Comparison of ENCODE assay signal across 28 mouse cellular contexts in the genomic region with DNA sequence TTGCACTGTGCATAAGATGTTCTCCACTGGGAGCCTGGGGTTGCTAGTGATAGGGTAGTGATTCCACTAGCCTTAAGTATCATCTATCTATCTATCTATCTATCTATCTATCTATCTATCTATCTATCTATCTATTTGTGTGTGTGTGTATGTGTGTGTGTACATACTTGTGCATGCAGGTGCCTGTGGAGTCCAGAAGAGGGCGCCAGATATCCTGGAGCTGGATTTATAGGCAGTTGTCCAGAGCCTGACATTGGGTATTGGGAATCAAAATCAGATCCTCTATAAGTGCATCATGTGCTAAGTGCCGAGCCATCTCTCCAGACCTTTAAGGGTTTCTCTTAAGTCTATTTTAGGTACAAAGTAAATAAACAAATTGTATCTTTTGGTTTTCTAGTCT.
DNase-seq lines count a peak whose midpoint lies in the region; ATAC-seq and TF ChIP-seq lines count a peak whose summit lies in the region.
"Had no signal": no experiment of that assay in that cellular context is flagged by ENCODE, and none has a peak within 500 bp of the region (broad histone marks: within the 10 kb centered on the region; RNA-seq: fewer than 3 reads in every experiment).

No protein-coding gene starts in this region.

- peak; percentile 33; the same call in 1 of the 2 replicates for TF ChIP-seq CTCF in hindbrain, postnatal 0 days (IDR thresholded peaks at IDR 0.05; ENCODE audit: low read depth)
- TF ChIP-seq CTCF in liver, embryonic 14.5 days (IDR thresholded peaks at IDR 0.05; ENCODE audit: low read depth) = peak; percentile 26
- peak; percentile 13; the same call in 1 of the 2 replicates for TF ChIP-seq CTCF in testis, adult 2 months (IDR thresholded peaks at IDR 0.05; ENCODE audit: control insufficient read depth, insufficient read depth, insufficient replicate concordance, low read depth, low read length)
- peak; percentile 39 for TF ChIP-seq CTCF in stomach, postnatal 0 days (IDR thresholded peaks at IDR 0.05; ENCODE audit: low read depth)

- TF ChIP-seq EP300 in liver, embryonic 14.5 days (IDR thresholded peaks at IDR 0.05; ENCODE audit: low read depth) = no peak
- no peak for TF ChIP-seq EP300 in stomach, postnatal 0 days (optimal IDR thresholded peaks at IDR 0.05)

- no peaks in the 10 kb centered on the region for H3K36me3 ChIP-seq in hindbrain, postnatal 0 days (ENCODE audit: insufficient read depth, low read length)
- H3K36me3 ChIP-seq in hindbrain, embryonic 12.5 days = no peaks in the 10 kb centered on the region
- H3K36me3 ChIP-seq in liver, embryonic 14.5 days (replicated peaks; ENCODE audit: control insufficient read depth, insufficient read depth, low read depth) = no peaks in the 10 kb centered on the region
- no peaks in the 10 kb centered on the region for H3K36me3 ChIP-seq in liver, embryonic 11.5 days (ENCODE audit: control insufficient read depth, insufficient read depth, low read length)
- H3K36me3 ChIP-seq in testis, adult 2 months (ENCODE audit: control insufficient read depth, insufficient read depth, low read length) = no peaks in the 10 kb centered on the region
- H3K36me3 ChIP-seq in stomach, postnatal 0 days (ENCODE audit: control insufficient read depth, insufficient read depth, low read length) = no peaks in the 10 kb centered on the region
- H3K36me3 ChIP-seq: embryonic facial prominence, embryonic 12.5 days; forebrain, embryonic 10.5 days; forebrain, embryonic 15.5 days; heart, embryonic 10.5 days; heart, embryonic 15.5 days; kidney, embryonic 15.5 days; stomach, embryonic 15.5 days had no signal

- no peak for DNase-seq in hindbrain, postnatal 0 days (ENCODE audit: low spot score)
- no peak for DNase-seq in liver, embryonic 14.5 days (ENCODE audit: low read depth in 3 of 3, low spot score in 3 of 3)
- DNase-seq in liver, embryonic 11.5 days (ENCODE audit: low spot score) = no peak
- no peak for DNase-seq in testis, postnatal 10 days (ENCODE audit: low spot score)
- no peak for DNase-seq in stomach, postnatal 0 days (ENCODE audit: low spot score)
- DNase-seq: adrenal gland, postnatal 14 days; cerebellum, adult 11 months; cerebellum, adult 9-10 months; cerebellum, postnatal 36 days; embryo, embryonic 11 days; kidney, adult 18-20 months; kidney, postnatal 36 days; layer of hippocampus, postnatal 36 days; lung, adult 18-20 months; lung, postnatal 36 days; thymus, adult 2 months; thymus, postnatal 36 days had no signal

- no peak overlapping the region for H3K4me3 ChIP-seq in hindbrain, postnatal 0 days (ENCODE audit: low read length)
- no peak overlapping the region for H3K4me3 ChIP-seq in hindbrain, embryonic 12.5 days
- H3K4me3 ChIP-seq in liver, embryonic 14.5 days (ENCODE audit: insufficient read depth in 1 of 2, low read depth in 2 of 2, low read length in 2 of 2) = no peak overlapping the region
- H3K4me3 ChIP-seq in liver, embryonic 11.5 days (ENCODE audit: low read depth, low read length) = no peak overlapping the region
- no peak overlapping the region for H3K4me3 ChIP-seq in testis, adult 2 months (ENCODE audit: control insufficient read depth, low read depth, low read length)
- H3K4me3 ChIP-seq in stomach, postnatal 0 days (ENCODE audit: low read depth, low read length) = no peak overlapping the region
- H3K4me3 ChIP-seq: embryonic facial prominence, embryonic 12.5 days; forebrain, embryonic 10.5 days; forebrain, embryonic 15.5 days; heart, embryonic 10.5 days; heart, embryonic 15.5 days; kidney, embryonic 15.5 days; stomach, embryonic 15.5 days had no signal

- H3K4me2 ChIP-seq in hindbrain, postnatal 0 days (ENCODE audit: low read depth, low read length) = no peak overlapping the region
- no peak overlapping the region for H3K4me2 ChIP-seq in hindbrain, embryonic 12.5 days (replicated peaks)
- H3K4me2 ChIP-seq in liver, embryonic 14.5 days (ENCODE audit: low read depth) = no peak overlapping the region
- H3K4me2 ChIP-seq in liver, embryonic 11.5 days = no peak overlapping the region
- no peak overlapping the region for H3K4me2 ChIP-seq in stomach, postnatal 0 days (replicated peaks; ENCODE audit: low read depth)
- H3K4me2 ChIP-seq: embryonic facial prominence, embryonic 12.5 days; forebrain, embryonic 15.5 days; heart, embryonic 15.5 days; kidney, embryonic 15.5 days; midbrain, embryonic 11.5 days; stomach, embryonic 15.5 days had no signal

- ATAC-seq in hindbrain, postnatal 0 days = no peak
- ATAC-seq in hindbrain, embryonic 12.5 days (ENCODE audit: low FRiP score) = no peak
- no peak for ATAC-seq in liver, embryonic 14.5 days (ENCODE audit: insufficient read depth)
- ATAC-seq in liver, embryonic 11.5 days (replicated peaks; ENCODE audit: low FRiP score) = no peak
- ATAC-seq in stomach, postnatal 0 days (ENCODE audit: low FRiP score, low TSS enrichment) = no peak
- ATAC-seq in erythroblast, adult 5-6 weeks (replicated peaks; ENCODE audit: low FRiP score, poor library complexity, severe bottlenecking) = no peak
- ATAC-seq: forebrain, embryonic 15.5 days had no signal

- H3K9ac ChIP-seq in hindbrain, postnatal 0 days (replicated peaks; ENCODE audit: low read length) = no peak overlapping the region
- no peak overlapping the region for H3K9ac ChIP-seq in hindbrain, embryonic 12.5 days
- no peak overlapping the region for H3K9ac ChIP-seq in liver, embryonic 14.5 days (replicated peaks)
- H3K9ac ChIP-seq in liver, embryonic 11.5 days (ENCODE audit: low read depth, low read length) = no peak overlapping the region
- no peak overlapping the region for H3K9ac ChIP-seq in stomach, postnatal 0 days (ENCODE audit: low read length)
- H3K9ac ChIP-seq: embryonic facial prominence, embryonic 12.5 days; forebrain, embryonic 15.5 days; heart, embryonic 15.5 days; kidney, embryonic 15.5 days; stomach, embryonic 15.5 days had no signal

- no peaks in the 10 kb centered on the region for H3K4me1 ChIP-seq in hindbrain, postnatal 0 days (ENCODE audit: insufficient read depth, low read length)
- H3K4me1 ChIP-seq in hindbrain, embryonic 12.5 days = no peaks in the 10 kb centered on the region
- no peaks in the 10 kb centered on the region for H3K4me1 ChIP-seq in liver, embryonic 14.5 days (replicated peaks; ENCODE audit: control insufficient read depth in 2 of 2, insufficient read depth in 2 of 2, low read length in 1 of 2)
- H3K4me1 ChIP-seq in liver, embryonic 11.5 days (replicated peaks; ENCODE audit: control insufficient read depth, insufficient read depth, low read length) = no peaks in the 10 kb centered on the region
- peaks cover 2% of the 10 kb centered on the region; the same call in 1 of the 2 replicates for H3K4me1 ChIP-seq in testis, adult 2 months (ENCODE audit: control insufficient read depth, insufficient read depth, low read length)
- H3K4me1 ChIP-seq in stomach, postnatal 0 days (replicated peaks; ENCODE audit: control insufficient read depth, insufficient read depth) = no peaks in the 10 kb centered on the region; the same call in 1 of the 2 replicates
- H3K4me1 ChIP-seq: embryonic facial prominence, embryonic 12.5 days; forebrain, embryonic 10.5 days; forebrain, embryonic 15.5 days; heart, embryonic 10.5 days; heart, embryonic 15.5 days had no signal

- WGBS in hindbrain, postnatal 0 days = 85% methylated on average over 2 of the region's 2 CpGs
- WGBS in hindbrain, embryonic 12.5 days = 78% methylated on average over 2 of the region's 2 CpGs
- 56% methylated on average over 2 of the region's 2 CpGs for WGBS in liver, embryonic 14.5 days (ENCODE audit: insufficient replicate concordance)
- 75% methylated on average over 2 of the region's 2 CpGs for WGBS in liver, embryonic 11.5 days
- WGBS in stomach, postnatal 0 days = 92% methylated on average over 2 of the region's 2 CpGs

- no peaks in the 10 kb centered on the region for H3K27me3 ChIP-seq in hindbrain, postnatal 0 days (ENCODE audit: insufficient read depth, low read length)
- H3K27me3 ChIP-seq in hindbrain, embryonic 12.5 days = no peaks in the 10 kb centered on the region
- no peaks in the 10 kb centered on the region for H3K27me3 ChIP-seq in liver, embryonic 14.5 days (ENCODE audit: control insufficient read depth, insufficient read depth, low read length)
- no peaks in the 10 kb centered on the region for H3K27me3 ChIP-seq in liver, embryonic 11.5 days (replicated peaks; ENCODE audit: control insufficient read depth, insufficient read depth, low read length)
- H3K27me3 ChIP-seq in testis, adult 2 months (ENCODE audit: control insufficient read depth, insufficient read depth, low read length) = no peaks in the 10 kb centered on the region
- H3K27me3 ChIP-seq in stomach, postnatal 0 days (ENCODE audit: control insufficient read depth, insufficient read depth, low read length) = no peaks in the 10 kb centered on the region
- H3K27me3 ChIP-seq: embryonic facial prominence, embryonic 12.5 days; forebrain, embryonic 15.5 days; heart, embryonic 15.5 days; kidney, embryonic 15.5 days; stomach, embryonic 15.5 days had no signal

- H3K9me3 ChIP-seq in hindbrain, postnatal 0 days (ENCODE audit: low read length) = no peaks in the 10 kb centered on the region
- no peaks in the 10 kb centered on the region for H3K9me3 ChIP-seq in hindbrain, embryonic 12.5 days (replicated peaks)
- no peaks in the 10 kb centered on the region for H3K9me3 ChIP-seq in liver, embryonic 14.5 days (ENCODE audit: control insufficient read depth, low read length)
- H3K9me3 ChIP-seq in liver, embryonic 11.5 days (ENCODE audit: control insufficient read depth, low read length) = no peaks in the 10 kb centered on the region
- H3K9me3 ChIP-seq in stomach, postnatal 0 days (ENCODE audit: control insufficient read depth, low read length) = no peaks in the 10 kb centered on the region
- H3K9me3 ChIP-seq: embryonic facial prominence, embryonic 12.5 days; forebrain, embryonic 10.5 days; forebrain, embryonic 15.5 days; heart, embryonic 10.5 days; heart, embryonic 15.5 days; kidney, embryonic 15.5 days; stomach, embryonic 15.5 days had no signal

- H3K27ac ChIP-seq in hindbrain, postnatal 0 days = no peak overlapping the region
- H3K27ac ChIP-seq in hindbrain, embryonic 12.5 days = no peak overlapping the region
- H3K27ac ChIP-seq in liver, embryonic 14.5 days = no peak overlapping the region
- H3K27ac ChIP-seq in liver, embryonic 11.5 days (ENCODE audit: low read depth, low read length) = no peak overlapping the region
- no peak overlapping the region for H3K27ac ChIP-seq in testis, adult 2 months (ENCODE audit: control insufficient read depth, insufficient read depth, low read depth, low read length)
- no peak overlapping the region for H3K27ac ChIP-seq in stomach, postnatal 0 days (replicated peaks)
- H3K27ac ChIP-seq: embryonic facial prominence, embryonic 12.5 days; forebrain, embryonic 10.5 days; forebrain, embryonic 15.5 days; heart, embryonic 10.5 days; heart, embryonic 15.5 days; kidney, embryonic 15.5 days; stomach, embryonic 15.5 days had no signal

- no peak for TF ChIP-seq POLR2A in testis, adult 2 months (IDR thresholded peaks at IDR 0.05; ENCODE audit: control insufficient read depth, low read depth, low read length)
